Mouse (Mus musculus): ENCODE data around the gene Tax1bp3.

The Tax1bp3 gene
- long read RNA-seq, experiment 1, transcript Tax1bp3-201 (4 exons, 1,523 nt), result major isoform, 52 of 61 reads
- long read RNA-seq, experiment 1, partial matches to known transcripts, result 6 of 61 reads
- long read RNA-seq, experiment 1, other reads (novel, unspliced or antisense), result 2 of 61 reads
- long read RNA-seq, experiment 2, transcript Tax1bp3-201 (4 exons, 1,523 nt), result major isoform, 88 of 96 reads
- long read RNA-seq, experiment 2, partial matches to known transcripts, result 3 of 96 reads
- long read RNA-seq, experiment 2, other reads (novel, unspliced or antisense), result 3 of 96 reads

DNA sequence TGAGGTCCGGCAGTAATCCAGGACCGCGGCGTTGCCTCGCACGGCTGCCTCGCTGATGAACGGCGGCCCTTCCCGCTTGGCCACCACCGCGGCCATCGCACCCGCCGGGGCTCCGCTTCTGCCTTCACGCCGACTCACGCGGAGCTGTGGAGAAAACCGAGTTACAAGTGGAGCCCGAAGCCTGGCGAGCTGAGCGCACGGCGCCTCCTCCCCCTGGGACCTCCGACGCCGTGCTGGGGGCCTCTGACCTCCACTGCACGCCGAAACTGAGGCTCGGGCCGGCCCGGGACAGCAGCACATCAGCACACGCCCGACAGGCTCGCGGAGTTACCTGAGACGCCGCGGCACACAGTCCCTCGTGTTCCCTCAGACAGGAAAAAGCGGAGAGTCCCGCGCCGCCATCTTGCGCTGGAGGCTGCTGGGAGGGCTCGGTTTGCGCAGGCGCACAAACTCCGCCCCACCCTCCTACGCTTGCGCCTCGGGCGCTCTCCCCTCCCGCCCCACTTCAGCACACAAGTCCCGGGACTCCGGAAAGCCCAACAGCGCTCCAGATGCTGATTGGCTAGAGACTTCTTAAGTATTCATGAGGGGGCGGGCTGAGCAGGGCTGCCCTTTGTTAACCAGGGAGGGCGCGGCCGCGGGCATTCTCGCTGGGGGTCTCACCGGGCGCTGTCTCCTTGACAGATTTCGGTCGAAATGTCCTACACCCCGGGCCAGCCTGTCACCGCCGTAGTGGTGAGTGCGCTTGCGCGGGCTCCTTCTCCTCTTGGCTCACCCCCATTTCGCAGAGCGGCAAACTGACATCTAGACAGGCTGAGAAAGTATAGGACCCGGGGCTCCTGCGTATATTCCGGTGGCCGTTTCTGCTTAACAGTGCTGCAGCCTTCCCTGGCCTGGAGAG lies at the start of gene Tax1bp3, which contains the start of gene Emc6:
TSS of gene Tax1bp3 (plus strand) at position 476 of the 901 bp plus-strand sequence.
TSS of gene Emc6 (minus strand) at position 430 of the 901 bp plus-strand sequence.
- intact Hi-C loops (cut with DNase I), result loop anchor here (5.0 kb wide), 1 partner anchor 40 kb away; the partner anchor contains the start of gene Haspin

DNA sequence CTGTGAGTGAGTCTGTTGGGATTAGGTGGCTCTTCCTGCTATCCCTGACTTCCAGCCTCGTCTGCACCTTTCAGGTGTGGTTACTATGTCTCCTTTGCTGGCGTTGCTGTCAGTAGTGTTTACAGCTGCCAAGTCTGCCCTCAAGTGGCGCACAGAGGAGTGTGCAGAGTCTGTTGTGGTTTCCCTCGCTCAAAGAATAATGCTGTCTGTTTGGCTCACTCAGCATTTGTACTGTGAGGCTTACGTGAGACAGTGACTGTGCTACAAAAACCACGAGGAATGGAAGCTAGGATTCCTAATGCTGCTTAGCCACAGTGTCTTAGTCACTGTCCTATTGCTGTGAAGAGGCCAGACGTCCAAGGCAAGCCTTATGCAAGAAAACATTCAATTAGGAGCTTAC lies 45.9 kb upstream of the Tax1bp3 start:
- intact Hi-C loops (cut with DNase I), result no loop called here

DNA sequence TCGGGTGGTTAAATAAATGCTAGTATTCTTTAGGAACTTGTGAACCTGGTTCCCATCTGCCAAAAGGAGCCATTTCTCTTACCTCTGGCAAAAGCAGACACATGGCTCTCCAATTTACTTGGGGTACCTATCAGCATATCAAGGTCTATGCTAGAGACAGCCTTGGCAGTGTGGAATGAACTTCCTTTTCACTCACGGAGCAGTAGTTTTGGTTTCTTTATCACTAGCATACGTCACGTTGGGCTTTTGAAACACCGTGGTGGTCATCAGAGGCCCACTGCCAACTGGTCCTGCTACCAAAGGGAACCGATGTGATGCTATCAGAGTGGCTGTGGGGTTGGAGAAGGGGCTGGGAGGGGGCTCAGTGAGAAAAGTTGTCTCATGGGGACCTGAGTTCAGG lies 43.9 kb upstream of the Tax1bp3 start:
- intact Hi-C loops (cut with DNase I), result no loop called here

DNA sequence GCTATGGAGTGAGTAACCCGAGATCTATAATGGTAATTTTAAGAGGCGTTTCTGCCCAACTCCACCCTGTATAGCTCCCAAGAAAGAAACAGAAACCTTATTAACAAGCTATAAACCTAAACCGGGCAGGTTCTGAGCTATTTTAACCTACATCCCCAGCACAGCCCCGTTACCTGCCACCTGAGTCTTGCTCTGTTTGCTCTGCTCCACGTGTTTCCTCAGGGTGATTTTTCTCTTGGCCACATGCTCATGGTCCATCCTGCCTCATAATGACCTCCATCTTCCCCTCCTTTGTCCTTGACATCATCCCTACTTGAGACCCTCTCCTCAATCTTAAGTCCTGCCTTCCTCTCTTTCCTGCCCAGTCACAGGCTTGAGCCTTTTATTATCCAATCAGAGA lies 42.7 kb upstream of the Tax1bp3 start:
- intact Hi-C loops (cut with DNase I), result no loop called here

DNA sequence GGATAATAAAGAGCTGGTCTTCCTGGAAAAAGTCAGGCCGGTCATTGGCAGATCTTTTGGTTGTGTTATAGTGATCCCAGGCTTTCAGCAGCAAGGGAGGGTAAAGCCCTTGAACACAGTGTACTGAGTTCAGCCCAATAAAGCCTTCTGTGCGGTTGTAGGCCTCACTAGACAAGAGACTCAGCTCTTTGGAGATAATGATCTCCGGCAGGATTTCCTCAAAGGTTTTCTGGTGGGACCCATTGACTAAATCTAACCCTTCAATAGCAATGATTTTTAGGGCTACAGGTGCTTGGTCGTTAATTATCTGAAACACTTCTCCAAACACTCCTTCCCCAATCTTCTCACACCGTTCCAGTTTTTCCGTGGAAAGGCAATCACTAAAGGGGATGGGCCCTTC lies 40.3 kb upstream of the Tax1bp3 start:
- intact Hi-C loops (cut with DNase I), result loop anchor here (5.0 kb wide), 1 partner anchor 41 kb away; the partner anchor contains the start of genes Emc6 and Tax1bp3

DNA sequence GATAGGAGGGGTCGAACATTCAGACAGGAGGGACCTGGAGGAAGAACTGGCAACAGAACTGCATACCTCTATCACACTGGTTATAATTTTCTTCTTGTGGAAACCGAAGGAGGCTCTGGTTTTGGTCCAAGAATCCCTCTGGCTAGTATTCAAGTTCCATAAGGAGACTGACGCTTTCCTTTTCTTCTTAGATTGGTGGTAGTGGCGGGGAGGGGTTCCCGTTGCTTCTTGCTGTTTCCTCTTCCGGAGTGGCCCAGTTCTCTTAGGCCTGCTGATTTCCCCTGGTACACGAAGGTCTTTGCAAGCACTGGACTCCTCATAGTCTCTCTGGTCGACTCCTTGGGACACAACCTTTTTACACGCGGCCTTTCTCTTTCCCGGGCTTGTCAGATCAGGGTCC lies 39.8 kb upstream of the Tax1bp3 start:
- intact Hi-C loops (cut with DNase I), result loop anchor here (5.0 kb wide), 1 partner anchor 40 kb away; the partner anchor contains the start of genes Emc6 and Tax1bp3

DNA sequence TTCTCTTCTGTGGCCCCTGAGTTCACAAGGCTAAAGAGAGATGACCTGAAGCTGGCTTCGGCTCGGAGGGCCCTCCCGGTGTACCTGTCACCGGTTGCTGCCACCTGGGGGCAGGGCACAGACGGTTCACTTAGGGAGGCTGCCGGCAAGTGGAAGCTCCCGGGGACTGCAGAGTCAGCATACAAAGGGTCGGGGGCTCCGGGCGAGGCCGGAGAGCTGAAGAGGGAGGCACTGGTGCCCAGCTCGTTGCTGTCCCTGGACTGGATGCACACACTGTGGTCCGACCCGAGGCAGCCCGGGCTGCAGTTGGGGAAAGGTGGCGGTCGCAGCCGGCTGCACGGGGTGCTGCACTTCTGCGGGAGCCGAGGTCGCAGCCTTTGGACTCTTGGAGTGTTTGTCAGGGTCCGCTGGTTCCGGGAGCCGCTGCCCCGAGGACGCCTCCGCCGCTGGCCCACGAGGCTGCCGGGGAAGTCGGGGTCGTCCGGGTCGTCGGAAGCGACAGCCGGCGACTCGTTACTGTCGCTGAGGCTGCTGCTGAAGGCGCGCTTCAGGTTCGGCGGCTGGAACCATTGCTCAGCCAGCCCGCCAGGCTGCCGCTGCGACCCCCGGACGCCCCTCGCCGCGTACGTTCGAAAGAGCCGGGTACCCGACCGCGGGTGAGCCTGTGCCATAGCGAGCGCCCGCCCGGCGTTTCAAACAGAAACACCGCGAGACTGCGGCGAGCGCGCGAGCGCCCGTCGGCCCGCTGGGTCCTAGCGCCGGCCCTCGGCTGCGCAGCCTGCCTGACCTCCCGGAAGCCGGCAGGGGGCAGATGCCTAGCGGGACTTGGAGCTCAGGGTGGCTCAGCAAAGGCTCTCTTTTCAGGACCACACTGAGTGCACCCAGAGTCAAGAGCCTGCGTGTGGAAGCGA lies 39.0 kb upstream of the Tax1bp3 start, which contains the start of gene Haspin:
TSS of gene Haspin (minus strand) at position 704 of the 911 bp plus-strand sequence.
- intact Hi-C loops (cut with DNase I), result loop anchor here (5.0 kb wide), 1 partner anchor 39 kb away; the partner anchor contains the start of genes Emc6 and Tax1bp3

DNA sequence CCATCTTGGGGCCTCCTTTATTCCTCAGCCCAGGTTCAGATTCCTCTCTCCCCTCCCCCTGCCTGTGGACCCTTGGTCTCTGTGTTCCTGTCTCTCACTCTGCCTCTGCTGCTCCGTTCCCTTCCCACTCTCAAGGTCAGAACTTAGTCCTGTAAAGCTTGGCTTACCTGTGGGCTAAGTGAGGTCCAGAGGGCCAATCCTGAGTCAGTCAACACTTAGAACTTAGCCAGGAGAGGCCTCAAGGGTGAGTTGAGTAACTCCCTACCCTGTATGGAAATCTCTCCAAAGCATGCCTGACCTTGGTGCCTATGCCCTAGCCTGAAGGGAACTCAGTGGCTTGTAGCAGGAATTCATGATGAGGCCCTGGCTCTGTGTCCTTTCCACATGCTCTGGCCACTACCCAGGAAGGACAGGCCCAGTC lies 32.6 kb upstream of the Tax1bp3 start:
- intact Hi-C loops (cut with DNase I), result loop anchor here (5.0 kb wide), 1 partner anchor 138 kb away; no protein-coding TSS in a partner anchor

DNA sequence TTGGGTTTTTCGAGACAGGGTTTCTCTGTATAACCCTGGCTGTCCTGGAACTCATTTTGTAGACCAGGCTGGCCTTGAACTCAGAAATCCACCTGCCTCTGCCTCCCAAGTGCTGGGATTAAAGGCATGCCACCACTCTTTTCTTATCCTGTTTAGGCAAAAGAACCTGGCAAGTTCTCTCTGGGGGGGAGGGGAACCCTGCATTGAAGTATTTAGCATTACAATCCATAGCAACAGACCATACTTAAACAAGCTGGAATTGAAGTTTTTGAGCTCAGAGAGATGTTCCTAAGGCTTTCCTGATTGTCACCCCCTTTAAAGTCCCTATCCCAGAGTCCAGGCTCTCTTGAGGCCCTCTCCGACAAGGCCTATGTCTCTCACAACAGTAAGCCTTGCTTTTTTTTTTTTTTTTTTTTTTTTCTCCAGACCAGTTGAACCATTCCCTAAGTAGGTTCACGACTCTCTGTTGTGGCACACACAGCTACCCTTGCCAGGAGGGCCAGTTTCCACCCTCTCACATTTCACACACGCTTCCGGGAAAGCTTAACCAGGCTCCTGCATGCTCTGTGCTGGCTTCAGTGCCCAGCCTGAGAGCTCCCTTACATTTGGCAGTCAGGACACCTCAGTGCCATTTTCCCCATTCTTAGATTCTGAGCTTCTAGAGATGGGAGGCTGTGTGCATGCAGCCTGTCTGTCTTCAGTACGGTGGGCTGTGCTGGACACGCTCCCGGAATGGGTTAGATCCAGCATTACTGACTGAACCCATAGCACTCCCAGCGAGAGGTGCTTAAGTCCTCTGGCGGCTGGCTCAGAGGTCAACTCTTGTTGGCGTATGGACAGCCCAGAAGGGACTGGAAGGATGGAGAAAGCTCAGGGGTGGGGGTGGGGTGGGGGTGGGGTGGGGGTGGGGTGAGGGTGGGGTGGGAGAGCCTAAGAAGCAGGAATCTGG lies 30.6 kb upstream of the Tax1bp3 start:
- intact Hi-C loops (cut with DNase I), result no loop called here

DNA sequence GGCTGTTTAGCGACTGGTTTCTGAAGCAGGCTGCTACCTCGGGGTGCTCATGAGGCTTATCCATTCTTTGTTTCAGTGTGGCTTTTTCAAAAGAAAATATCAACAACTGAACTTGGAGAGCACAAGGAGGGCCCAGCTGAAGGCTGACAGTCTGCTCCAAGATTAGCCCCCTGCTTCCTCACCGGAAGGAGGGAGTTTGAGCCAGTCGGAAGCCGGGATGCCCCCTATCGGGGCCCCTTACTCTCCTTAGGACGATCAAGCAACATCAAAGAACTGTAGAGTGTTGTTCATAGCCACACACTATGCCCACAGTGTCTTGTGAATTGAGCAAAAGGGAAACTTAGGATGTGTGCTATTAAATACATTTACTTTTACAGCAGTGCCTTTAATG lies 29.9 kb upstream of the Tax1bp3 start:
- intact Hi-C loops (cut with DNase I), result no loop called here

DNA sequence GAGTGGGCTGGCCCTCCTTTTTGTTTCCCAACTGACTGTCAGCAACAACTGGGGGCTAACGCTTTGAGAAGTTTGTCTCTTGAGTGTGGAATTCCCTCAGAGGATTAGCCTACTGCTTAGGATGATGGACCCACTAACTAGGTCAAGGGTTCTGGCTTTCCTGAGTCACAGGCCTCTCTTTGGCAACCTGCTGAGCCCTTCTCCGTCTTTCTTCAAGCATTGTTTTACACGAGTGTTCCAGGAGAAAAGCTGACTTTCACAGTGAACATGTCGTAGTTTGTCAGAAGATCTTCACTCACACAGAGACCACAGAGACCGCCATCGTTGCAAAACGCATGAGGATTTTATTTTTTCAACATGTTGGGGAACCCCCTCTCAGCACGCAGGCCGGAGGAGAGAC lies 28.7 kb upstream of the Tax1bp3 start:
- intact Hi-C loops (cut with DNase I), result no loop called here

DNA sequence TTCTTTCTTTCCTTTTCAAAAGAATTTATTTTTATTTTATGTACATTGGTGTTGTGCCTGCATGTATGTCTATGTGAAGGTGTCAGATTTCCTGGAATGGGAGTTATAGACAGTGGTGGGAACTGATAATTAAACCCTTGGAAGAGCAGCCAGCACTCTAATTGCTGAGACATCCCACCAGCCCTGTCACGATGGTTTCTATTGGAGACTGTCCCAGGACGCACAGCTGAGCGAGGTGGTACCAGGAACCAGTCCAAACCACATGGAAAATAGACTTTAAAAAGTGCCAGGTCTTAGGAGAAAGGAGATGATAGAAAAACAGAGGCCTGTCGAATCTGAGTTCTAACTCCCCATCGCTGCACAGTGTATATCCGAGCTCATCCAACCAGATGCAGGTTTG lies 21.8 kb upstream of the Tax1bp3 start:
- intact Hi-C loops (cut with DNase I), result no loop called here

DNA sequence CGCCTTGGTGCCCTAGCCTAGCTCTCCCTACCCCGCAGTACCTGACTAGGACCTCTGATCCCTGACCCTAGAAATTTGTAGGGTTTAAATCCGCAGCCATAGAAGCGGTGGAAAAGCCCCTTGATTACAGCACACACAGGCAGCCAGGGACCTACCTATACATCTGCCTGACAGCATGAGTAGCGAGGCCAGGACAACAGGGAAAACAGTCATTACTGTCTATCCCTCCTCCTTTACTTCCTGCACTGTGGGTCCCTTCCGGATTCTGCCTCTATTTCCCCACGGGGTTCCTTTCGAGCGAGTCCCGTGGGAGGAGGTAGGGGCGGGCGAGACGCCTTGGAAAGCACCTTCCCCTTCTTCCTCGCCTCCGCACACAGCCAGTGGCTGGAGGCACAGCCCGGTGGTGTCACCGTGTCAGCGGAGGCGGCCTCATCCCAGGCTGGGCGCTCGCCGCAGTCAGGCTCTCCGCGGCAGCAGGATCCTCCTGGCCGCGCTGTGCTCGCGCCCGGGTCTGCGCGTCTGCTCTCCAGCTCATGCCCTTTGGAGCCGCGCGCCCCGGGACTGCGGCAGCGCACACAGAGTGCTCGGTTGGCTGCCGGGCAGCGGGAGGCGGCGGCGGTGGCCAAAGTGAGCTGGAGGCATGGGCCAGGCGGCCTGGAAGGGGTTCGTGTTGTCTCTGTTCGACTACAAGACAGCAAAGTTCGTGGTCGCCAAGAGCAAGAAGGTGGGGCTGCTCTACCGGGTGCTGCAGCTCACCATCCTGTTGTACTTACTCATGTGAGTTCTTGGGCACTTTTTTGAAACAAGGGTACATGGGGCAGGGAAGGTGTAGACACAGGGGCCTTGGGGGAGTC lies 16.7 kb upstream of the Tax1bp3 start, which contains the start of gene P2rx5:
TSS of gene P2rx5 (plus strand) at position 465 of the 854 bp plus-strand sequence.
- intact Hi-C loops (cut with DNase I), result no loop called here

DNA sequence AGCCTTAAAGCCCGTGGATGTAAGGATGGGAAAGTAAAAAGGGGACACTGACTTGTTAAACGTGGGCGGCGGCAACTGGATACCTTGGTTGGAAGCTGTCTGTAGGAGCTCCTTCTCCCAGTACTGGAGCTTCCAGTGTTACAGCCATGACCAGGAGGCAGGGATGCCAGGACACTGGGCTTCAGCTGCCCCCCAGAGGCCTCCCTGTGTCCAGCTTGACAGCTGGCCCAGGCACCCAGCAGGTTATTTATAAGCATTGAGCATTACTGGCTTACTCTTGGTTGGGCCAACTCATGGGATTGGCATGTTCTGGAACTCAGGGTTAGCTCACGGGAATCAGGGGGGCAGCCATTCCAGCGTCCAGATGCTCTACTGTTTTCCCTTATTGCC lies 16.1 kb upstream of the Tax1bp3 start:
- intact Hi-C loops (cut with DNase I), result no loop called here

DNA sequence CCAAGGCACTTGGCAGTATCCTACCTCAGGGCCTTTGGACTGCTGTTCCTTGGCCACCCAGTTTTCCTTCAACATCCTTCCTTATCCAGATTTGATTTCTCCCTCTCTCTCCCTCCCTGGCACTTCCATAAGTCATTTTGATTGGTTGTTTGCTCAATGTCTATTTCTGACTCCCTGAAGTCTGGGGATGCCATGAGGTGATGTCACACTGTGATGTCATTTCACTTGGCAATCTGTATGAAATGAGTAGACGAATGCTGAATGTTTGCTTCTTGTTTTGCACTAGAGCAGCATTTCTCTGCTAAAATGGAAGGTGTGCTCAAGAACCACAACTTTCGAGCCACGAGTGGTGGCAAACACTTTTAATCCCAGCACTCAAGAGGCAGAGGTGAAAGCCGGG lies 15.3 kb upstream of the Tax1bp3 start:
- intact Hi-C loops (cut with DNase I), result no loop called here

DNA sequence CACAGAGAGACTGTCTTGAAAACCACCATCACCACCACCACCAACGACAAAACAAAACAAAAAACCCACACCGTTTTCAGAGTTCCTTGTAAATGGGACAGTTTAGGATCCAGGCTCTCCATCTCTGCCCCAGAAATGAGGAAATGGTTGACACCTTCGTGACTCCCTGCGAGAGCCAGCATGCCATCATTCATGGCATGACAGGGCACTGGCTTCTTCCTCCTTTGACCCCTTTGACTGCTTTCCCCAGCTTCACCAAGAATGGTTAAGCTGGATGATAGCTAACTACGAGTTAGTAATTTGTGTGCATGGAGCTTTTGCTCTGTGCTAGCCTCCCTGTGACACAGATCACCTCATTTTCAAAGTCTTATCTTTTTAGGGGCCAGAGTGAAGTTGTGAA lies 14.6 kb upstream of the Tax1bp3 start:
- intact Hi-C loops (cut with DNase I), result no loop called here

DNA sequence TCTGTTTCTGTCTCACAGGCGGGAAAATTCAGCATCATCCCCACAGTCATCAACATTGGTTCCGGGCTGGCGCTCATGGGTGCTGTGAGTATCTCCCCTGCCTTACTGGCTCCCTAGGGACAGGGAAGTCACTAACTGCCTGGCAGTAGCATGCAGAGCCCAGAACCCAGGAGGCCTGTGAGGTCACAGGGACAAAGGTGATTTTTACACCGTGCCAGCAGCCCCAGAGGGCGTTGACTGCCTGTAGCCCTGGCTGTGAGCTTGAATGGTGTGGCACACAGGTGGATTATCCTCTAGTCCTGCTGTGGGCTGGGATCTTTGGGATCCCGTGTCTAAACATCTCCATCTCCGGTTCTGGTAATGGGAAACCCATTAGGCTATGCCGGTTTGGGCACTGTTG lies 8.8 kb upstream of the Tax1bp3 start:
- intact Hi-C loops (cut with DNase I), result no loop called here

DNA sequence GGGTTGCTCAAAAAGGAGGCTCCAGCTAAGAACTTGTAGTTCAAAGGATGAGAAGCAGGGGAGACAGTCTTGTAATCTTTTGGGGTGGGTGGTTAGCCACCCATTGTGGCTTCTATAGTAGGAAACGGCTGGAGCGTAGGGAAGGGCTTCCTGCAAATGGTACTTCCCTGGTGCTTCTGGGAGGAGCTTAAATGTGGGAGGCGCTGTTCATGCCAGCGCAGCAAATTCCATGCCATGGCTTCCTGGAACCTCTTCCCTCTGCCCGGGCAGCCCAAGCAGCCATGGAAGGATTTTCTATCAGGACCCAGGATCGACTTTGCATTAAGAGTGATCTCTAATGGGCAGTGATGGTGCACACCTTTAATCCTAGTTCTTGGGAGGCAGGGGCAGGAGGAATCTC lies 8.3 kb upstream of the Tax1bp3 start:
- intact Hi-C loops (cut with DNase I), result no loop called here

DNA sequence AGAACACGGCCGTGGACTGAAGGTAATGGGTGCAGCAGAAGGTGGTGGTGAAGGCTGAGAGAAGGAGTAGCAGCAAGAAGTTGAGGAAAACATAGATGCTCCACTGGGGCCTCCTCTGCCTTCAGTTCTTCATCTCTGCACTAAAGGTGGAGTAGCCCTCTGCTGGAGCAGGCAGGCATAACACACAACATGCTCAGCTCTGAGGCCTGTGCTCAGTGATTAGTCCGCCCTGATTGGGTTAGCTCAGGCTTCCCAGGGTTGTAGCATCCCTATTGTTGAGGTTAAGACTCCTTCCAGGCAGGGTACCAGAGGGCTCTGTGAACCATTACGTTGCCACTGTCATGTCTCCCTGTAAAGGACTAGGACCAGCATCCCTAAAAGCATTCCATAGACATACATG lies 7.7 kb upstream of the Tax1bp3 start:
- intact Hi-C loops (cut with DNase I), result no loop called here
